Mouse (Mus musculus) left cerebral cortex, adult 18-20 months (tissue): Measurements from ENCODE around the gene Hps1. TPM values are rescaled to one million over a fixed set of nuclear protein-coding genes. Genes with fewer than 3 reads are reported as not detected.
A peak's percentile ranks its signal among the peaks of the same experiment; 100 is the strongest.
"Not testable (repeated sequence)": the region's sequence is repeated elsewhere in the genome, so short reads cannot be mapped to it uniquely, and the experiment has no call there.

Experiments
- DNase-seq, 2 experiments: peaks; one replicate each; pipeline ENCODE4 v3.0.0; 2021 to 2022; ENCODE audit warnings: low spot score in 2 of 2, mixed read lengths in 1 of 2
- long read RNA-seq, 2 experiments: library from polyadenylated mRNA; stranded (forward); transcript quantifications; one replicate each; pipeline ENCODE4 v2.0.0; 2021
- total RNA-seq, 2 experiments: library from RNA; stranded (reverse); gene quantifications; 2 replicates each; pipeline ENCODE4 v1.2.3; 2021

Gene Hps1
- 1 to 10 TPM; 8.3 to 8.6 TPM for total RNA-seq
- long read RNA-seq, experiment 1, partial matches to known transcripts = 1 of 9 reads
- long read RNA-seq, experiment 1, other reads (novel, unspliced or antisense) = 5 of 9 reads
- long read RNA-seq, experiment 2, partial matches to known transcripts = 2 of 8 reads
- long read RNA-seq, experiment 2, other reads (novel, unspliced or antisense) = 6 of 8 reads

DNA sequence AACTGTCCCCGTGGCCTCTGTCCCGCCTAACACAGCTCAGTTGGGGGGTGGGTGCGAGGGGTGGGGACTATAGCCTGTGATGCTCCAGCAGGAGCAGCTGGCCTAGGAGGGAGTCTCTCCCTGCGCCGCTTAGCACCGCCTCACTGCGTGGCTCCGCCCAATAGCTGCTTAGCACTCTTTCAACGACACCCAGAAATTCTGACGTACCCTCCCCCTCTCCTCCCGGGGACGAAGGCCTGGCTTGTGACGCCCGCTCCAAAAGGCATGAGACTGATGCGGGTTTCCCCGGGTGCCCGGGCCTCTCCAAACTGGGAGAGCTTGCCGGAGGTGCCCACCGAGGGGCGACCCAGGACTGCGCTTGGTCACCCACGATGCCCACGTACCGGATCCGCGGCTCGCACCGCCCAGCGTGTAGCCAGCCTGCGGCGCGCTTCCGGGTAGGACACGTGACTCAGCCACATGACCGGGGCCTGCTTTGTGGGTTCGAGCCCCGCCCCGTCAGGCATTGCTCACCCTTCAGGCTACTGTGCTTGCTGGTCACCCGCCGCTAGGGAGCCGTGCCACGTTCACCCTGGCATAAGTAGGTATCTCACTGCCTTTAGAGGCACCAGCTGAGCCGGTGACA lies at the start of gene Hps1:
Hps1 (minus strand) TSS at position 448 of the 625 bp plus-strand sequence.
- peak; percentile 86 to 90 for DNase-seq

DNA sequence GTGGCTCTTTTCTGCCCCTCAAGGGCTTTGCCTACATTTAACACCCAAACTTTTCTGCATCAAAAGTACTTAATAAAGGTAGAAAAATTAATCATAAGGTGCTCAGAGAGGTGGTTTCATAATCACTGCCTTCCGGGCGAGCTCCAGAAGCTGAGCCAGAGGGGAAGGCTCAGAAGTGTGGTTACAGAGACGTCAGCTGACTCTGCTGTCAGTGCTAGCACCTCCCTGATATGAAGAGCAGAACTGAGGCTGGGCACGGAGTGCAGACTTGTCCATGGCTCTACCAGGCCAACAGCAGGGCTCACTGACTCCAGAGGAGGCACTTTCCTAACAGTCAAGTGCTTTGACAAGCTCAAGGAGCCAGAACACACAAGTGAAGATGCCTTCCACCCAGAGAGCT lies 49.4 kb upstream of the Hps1 start:
- no peak for DNase-seq

DNA sequence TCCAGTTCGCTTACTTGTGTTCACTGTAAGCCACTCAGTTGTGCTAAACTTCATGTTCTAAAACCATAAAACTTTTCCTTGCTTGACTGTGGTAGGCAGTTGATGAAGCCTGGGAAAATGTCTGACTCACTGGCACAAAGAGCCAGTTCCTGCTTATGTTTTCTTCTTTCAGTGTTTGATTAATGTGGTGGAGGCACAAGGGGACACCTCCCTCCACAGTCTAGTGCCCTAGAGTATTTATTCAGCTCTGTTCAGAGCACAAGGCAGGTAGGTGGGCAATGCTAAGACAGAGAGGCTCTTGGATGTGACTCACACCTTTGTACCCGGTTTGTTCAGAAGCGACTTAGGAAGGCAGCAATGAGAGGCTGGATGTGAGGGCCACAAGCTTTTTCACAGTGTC lies 48.1 kb upstream of the Hps1 start:
- DNase-seq = no peak

DNA sequence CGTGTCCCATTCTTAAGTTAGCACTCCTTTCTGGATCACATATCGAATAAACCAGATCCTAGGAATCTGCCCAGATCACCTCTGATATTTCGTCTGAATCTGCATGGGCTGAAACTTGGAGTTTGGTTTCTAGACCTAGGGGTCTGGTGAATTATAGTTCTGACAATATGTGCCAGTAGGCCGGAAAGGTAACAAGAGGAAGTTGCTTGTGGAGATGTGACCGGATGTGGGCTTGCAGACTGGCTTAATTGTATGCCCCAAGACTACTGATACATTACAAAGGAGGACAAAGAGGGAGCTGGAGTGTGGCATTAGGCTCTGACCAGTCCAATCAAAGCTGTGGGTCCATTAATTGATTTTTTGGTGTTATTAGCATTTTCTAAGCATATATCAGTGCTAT lies 40.3 kb upstream of the Hps1 start:
- no peak for DNase-seq

DNA sequence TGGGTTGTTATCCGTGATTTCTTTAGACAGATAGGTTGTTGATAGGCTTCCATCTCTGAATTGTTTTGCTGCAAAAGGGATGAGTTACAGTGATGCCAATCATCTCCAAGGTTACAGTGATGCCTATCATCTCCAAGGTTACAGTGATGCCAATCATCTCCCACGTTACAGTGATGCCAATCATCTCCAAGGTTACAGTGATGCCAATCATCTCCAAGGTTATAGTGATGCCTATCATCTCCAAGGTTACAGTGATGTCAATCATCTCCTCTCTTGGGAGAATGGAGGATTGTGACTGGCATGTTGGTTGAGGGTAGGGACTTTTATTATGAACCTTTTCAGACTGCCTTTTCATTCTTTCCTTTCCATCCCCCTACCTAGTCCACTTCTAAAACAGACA lies 38.0 kb upstream of the Hps1 start:
- DNase-seq = no peak

DNA sequence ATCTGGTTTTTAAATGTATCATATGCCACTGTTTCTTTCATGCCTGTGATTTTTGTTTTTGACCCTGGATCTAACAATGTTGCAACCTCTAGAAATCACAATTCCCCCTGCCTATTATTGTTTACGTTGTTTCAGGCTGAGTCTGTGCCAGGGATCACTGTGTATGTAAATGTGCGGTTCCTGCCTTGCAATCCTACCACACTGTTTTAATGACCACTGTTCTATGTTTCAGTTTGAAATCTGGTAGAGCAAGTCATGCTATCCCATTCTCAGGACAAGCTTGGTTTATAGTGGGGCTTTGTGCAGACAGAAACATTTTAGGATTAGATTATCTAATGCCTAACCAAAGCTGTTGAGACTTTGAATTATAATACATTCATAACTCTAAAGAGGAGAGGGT lies 36.5 kb upstream of the Hps1 start:
- DNase-seq = no peak

DNA sequence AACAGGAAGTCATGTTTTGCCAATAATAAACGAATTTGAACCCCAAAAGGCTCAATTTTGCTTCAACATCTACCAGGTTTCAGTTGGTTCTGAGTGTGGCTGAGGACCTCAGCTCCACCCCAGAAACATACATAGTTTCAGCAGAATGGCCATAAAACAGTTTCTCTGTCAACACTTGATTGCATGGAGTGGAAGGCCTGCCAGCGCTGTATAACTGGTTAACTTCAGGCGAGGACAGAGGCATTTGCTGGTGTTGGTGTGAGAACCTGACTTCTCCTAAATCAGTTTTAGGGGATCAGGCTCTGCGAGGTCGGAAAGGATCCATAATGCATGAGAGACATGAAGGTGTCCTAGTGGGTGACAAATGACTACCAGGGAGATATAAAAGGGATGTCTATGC lies 30.4 kb upstream of the Hps1 start:
- DNase-seq = no peak

DNA sequence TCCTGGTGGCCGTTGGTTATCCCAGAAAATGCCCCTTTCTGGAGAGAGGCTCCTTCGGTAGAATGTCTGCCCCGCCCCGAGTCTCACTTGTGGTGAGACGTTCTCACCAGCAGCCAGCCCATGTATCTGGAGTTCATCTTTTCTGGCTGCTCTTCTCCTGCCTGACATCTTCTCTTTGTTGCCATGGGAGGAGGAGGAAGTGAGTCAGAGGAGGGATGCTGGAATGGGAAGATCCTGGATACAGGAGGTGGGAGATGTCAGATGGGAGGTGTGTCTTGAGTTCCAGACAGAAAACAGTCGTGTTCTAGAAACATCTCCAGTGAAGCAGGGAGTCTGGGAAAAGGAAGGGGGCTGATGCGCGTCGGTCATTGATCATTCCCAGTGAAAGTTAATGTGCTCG lies 29.7 kb upstream of the Hps1 start:
- no peak for DNase-seq

DNA sequence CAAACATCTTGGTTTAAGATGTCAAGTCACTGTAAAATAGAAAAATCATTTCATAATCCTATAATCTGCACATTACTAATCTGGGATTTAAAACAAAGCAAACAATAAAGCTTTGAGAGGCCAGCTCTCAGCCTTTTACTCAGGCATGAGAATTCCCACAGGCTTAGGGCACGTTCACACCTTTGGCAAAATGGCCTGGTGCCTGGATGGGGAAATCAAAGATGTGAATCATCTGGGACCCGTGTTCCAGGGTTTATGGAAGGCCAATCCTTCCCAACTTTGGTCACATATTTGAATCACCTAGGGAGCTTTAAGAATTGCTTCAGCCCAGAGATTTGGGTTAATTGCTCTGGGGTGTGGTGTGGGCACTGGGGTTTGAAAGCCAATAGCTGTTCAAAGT lies 18.1 kb upstream of the Hps1 start:
- no peak for DNase-seq

DNA sequence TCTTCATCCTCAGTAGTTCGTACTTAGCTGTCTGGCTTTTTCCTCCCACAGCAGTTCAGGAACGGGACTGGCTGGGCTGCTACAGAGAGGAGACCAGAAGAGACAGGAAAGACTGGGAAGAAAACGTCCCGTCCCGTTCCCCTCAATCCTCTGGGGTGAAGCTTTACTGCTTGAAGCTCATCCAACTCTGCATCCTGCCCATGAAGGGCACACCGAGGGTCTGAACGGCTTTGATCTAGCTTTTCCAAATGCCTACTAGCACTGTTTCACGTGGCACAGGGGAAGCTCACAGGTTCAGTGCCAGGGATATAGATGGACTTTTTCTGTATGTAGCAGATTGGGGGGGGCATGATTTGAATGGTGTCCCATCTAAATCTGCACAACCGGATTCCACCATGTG lies 16.0 kb upstream of the Hps1 start:
- DNase-seq = no peak

DNA sequence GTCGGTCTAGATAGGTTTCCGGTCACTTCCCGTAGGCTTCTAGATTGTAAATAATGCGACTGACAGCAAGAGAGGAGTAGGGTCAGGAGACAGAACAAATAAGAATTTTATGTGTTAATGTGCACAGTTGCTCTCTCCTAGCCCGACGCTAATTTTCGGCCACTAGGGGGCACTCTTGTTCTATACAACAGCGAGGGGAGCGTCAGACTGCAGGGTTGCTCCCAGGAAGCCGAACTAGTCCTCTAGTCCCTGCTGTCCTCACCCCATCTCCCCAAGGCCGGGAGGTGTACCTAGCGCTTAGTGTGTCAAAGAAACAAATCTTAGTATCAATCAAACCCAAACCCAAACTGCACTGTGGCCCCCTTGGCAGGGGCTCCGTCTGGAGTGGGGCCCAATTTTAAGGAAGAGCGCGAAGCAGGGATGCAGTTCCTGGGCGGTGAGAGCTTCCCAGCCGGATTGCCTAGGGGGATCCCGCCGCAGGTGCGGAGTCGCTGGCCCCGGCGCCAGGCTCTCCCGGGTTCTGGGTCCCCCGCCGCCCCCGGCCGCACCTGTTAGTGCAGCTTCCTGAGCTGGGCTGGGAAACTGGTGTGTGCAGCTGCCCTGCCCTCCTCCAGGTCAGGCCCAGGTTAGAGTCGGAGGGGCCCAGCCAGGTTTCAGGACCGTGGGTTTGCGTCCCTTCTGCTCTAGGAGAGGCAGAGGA lies 15.3 kb upstream of the Hps1 start:
- DNase-seq = peak; percentile 90 to 96

DNA sequence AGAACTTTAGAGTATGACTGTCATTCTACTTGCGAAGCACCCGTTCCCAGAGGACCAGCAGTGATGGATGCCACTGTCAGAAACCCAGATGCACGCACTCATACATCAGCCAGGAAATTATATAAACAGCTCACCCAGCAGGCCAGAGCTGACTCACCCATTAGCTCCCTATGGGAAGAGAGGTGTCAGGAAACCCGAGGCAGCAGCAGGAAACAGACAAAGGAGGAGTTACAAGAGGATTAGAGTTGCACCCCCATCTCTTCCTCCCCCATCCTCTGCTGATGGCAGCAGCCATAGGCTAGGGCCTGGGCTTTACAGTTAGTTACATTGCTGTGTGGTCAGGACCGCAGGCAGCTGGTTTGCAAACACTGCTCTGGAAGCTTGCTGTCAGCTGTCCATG lies 8.5 kb upstream of the Hps1 start:
- peak in 1 of 2 experiments; percentile 29 for DNase-seq

DNA sequence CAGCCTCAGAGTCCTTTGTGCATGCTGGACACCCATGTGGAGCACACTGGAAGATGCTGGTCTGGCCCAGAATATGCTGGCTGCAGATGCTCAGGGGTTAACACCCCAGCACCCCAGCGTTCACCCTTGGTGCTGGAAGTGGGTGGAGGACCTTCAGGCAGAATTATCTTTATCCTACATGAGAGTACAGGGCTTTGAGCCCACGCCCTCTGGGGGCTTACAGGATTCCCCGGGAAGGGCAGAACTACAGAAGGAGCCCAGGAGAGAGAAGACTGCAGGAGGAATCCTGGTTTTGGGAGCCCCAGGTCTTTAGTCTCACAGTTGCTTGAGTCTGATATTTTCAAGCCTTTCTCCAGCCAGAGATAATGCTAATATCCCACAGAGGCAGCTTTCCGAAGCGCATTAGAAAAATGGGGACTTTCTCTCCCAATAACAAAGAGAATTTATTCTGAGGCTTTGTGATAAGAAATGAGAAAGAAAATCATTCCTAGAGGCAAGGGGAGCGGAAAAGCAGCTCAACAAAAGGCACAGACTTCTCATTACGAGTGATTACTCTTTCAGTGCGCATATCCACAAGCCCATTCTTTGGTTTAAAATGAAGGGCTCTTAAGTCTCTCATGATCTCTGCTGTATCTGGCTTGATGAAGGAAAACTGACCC lies 5.9 kb upstream of the Hps1 start:
- no peak for DNase-seq

DNA sequence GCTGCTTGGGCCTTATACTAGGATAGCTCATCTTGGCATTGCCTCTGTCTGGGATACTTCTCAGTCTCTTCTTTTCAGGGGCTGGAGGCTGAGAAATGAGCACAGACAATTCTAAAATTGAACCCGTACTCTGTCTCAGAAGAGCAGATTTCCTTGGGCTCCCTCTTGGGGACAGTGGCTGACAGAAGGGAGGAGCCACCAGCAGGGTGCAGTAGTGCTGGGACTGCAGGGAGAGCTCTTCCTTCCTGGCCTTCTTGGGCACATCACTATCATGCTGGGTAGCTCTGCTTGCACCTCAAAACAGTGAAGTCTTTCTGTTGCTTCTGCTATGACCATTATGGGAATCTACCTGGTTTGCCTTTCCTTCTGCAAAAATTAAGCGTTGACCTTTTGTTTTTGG lies 5.4 kb upstream of the Hps1 start:
- DNase-seq = no peak

DNA sequence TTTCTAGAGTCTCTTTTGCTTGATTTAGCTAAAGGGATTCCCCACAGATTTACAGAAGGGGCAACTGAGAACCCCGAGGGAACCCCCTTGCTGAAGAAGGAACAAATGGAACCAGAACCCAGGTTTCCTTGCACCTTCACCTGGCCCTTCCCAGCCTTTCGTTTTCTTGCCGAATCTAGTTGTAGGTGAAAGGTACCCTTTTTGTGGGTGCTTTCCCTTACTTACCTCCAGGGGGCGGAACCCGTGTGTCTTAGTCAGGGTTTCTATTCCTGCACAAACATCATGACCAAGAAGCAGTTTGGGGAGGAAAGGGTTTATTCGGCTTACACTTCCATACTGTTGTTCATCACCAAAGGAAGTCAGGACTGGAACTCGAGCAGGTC lies 369 bp upstream of the Hps1 start:
- not testable (repeated sequence) for DNase-seq

DNA sequence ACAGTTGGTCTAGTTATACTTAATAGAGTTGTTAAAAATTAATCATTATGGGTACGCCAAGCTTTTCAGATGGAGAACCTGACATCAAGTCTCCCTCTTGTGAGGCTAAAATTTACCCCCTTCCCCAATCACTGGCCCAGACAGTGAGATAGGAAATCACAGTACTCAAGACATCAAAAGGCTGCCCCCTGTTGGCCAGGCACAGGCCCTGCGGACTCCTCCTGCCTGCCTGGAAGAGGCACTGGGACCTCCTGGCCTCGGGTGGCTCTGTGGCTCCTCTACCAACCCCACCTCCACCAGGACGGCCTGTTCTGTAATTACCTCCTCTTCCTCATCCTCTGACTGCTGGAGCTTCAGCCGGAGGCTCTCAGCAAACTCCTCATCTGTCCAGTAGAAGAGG lies 2.0 kb downstream of the Hps1 start:
- DNase-seq = peak; percentile 20 to 51

DNA sequence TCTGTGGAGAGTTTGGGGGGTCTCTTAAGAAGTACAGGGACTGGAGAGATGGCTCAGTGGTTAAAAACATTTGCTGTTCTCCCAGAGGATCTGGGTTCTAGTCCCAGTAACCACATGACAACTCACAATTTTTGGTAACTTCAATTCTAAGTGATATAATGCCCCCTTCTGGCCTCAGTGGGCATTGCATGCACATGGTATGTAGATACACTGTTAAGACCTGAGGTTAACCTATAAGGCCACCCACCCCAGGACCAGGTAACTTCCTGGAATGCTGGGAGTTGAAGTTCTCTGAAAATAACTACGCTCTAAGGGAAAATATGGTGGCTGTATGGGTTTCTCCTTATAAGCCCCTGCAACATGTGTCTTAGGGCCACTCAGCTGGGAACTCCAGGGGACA lies 3.0 kb downstream of the Hps1 start:
- DNase-seq = no peak

DNA sequence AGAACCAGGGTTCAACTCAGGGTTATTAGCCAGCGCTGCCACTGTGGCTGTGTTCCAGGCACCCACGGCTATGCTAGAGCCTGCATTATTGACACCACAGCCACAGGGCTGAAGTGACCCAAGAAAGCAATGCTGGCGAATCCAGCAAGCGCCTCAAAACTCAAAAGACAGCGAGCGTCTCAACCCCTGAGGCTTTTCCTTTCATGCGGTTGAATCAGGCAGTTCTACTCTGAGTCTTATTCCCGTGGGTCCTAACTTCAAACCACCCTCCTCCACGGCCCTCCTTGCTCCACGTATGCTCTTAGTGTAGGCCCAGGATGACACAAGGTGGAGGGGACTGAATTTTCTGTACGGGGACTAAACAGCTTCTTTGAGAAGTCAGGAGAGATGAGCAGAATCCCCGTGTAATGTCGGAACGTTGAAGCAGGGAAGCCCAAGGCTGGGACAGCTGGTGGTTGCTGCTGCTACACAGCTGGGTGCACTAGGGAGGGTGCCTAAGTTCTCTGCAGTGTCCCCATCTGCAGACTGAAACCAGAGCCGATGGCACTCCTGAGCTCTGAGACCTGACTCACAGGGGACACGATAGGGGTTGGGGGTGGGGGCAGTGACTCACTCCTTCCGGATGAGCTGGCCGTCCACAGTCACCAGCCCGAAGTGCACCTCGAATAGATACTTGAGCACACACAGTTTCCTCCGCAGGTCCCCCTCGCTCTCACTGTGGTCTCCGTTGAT lies 9.5 kb downstream of the Hps1 start:
- no peak for DNase-seq

DNA sequence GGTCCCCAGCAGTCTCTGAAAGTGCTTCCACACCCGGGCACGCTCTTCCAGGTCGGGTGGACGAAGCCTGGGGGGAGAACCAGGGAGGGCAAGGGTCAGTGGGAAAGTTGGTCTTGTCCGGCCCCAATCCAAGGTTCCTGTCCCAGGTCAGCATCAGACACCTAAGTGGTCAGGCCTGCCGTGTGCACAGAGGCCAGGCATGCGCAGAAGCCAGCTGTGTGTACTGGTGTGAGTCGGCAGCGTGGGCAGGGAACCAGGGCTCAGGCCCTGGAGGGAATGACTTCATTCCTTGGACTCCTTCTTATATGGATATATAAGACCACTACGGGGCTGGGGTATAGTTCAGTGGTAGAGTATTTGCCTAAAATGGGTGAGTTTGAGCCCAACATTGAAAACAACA lies 10.1 kb downstream of the Hps1 start:
- no peak for DNase-seq

DNA sequence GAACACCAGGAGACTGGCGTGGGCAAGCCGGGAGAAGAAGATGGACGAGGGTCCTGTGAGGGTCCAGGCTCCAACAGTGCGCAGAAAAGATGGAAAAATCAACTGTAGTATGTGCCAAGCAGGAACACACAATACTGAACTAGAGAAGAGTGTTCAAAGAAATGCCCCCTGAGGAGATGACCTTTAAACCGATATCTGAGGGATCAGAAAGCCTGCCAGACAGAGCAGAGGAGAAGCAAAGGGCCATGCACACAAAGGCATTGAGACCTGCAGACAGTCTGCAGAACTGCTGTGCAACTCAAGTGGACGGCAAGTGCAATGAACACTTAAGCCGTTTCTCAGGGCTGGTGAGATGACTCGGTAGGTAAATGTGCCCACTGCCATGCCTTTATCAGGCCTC lies 12.4 kb downstream of the Hps1 start:
- DNase-seq = no peak

DNA sequence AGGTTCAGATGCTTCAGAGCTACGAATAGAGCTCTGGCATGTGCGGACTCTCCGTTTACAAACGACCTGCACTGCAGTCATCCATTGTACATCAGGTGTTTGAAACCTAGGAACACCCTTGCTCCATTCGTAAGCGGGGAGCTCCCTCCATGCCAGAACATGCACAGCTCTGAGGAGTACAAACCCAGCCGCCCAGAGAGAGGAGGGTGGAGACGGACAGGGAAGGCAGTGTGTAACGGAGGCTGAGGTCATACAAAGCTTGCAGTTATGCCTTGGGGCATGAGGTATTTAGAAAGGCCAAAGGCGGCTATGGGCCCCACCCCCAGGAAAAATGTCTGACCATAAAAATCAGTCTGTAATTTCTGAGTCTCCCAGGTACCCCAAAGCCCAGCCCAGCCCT lies 15.4 kb downstream of the Hps1 start:
- no peak for DNase-seq

DNA sequence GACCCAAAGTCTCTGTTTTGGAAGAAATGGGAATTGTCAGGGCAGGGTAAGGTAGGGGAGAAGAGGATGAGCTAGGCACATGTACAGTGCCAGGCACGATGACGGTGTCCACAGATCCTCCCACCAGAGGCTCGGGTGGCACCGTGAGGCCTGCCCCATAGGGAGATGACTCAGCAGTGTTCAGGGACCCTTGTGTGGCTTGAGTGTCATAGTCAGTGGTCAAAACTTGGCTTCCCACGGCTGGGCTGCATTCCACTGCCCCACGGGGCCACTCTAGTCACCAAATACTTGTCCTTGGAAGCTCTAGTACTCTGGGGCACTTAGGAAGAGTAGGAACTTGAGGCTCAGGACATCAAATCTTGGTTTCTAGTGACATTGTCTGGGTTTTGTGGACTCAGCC lies 23.1 kb downstream of the Hps1 start:
- no peak for DNase-seq
